Mouse (Mus musculus) testis, adult 2 months (tissue): ENCODE results near the gene Abca12. TPM values are rescaled to one million over a fixed set of nuclear protein-coding genes. Genes with fewer than 3 reads are reported as not detected.

Experiments
- H3K27ac ChIP-seq: fragments of 200-500 bp; 2 replicates; pipeline ENCODE4 v1.5.1; 2012; ENCODE audit warnings: low read depth, low read length; ENCODE audit not compliant: control insufficient read depth, insufficient read depth
- H3K27me3 ChIP-seq: fragments of 200-500 bp; 2 replicates; pipeline ENCODE4 v1.6.1; 2012; ENCODE audit warnings: mild to moderate bottlenecking, low read length, moderate library complexity; ENCODE audit not compliant: control insufficient read depth, insufficient read depth
- H3K36me3 ChIP-seq: fragments of 200-500 bp; 2 replicates; pipeline ENCODE4 v1.6.1; 2012; ENCODE audit warnings: mild to moderate bottlenecking, low read length; ENCODE audit not compliant: control insufficient read depth, insufficient read depth
- H3K4me1 ChIP-seq: fragments of 200-500 bp; 2 replicates; pipeline ENCODE4 v1.6.1; 2012; ENCODE audit warnings: low read length; ENCODE audit not compliant: control insufficient read depth, insufficient read depth
- H3K4me3 ChIP-seq: fragments of 200-500 bp; 2 replicates; pipeline ENCODE4 v1.5.1; 2012; ENCODE audit warnings: low read depth, mild to moderate bottlenecking, low read length, moderate library complexity, mixed read lengths; ENCODE audit not compliant: control insufficient read depth
- CTCF ChIP-seq: fragments of 200-500 bp; IDR thresholded peaks from 2 replicates; pipeline ENCODE4 v1.5.1; 2012; ENCODE audit warnings: low read depth, mild to moderate bottlenecking, inconsistent platforms, low read length, moderate library complexity; ENCODE audit not compliant: control insufficient read depth, insufficient read depth, insufficient replicate concordance
- POLR2A ChIP-seq: fragments of 200-500 bp; IDR thresholded peaks from 2 replicates; pipeline ENCODE4 v1.6.1; 2012; ENCODE audit warnings: low read depth, mild to moderate bottlenecking, inconsistent platforms, low read length, moderate library complexity; ENCODE audit not compliant: control insufficient read depth
- polyA plus RNA-seq: library from polyadenylated mRNA; depleted of rRNA; stranded (reverse); fragments of >200 nt; gene quantifications from 2 replicates; pipeline ENCODE4 v1.2.3, GENCODE M21; 2012; rRNA removed

The Abca12 gene
- polyA plus RNA-seq, 1 experiment: 0.22 TPM

DNA sequence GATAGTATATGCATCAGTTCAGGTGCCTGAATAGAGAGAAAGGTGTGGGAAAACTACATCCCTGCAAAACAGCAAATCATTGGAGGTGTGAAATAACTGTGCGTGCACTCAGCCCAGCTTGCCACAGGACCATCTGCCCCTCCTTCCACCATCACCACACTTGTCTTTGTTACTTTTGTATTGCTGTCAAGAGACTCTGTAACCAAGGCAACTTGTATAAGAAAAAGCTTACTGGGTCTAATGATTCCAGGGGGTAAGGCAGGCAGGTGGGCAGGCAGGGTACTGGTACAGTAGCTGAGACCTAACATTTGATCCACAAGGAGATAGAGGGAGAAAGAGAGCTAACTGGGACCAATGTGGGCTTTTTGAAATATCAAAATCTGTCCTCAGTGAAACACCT lies 220.8 kb downstream of the Abca12 start:
- Histone ChIP-seq H3K4me3 (no peak overlapping the region), H3K27ac (no peak overlapping the region), H3K36me3 (no peaks in the 10 kb centered on the region), H3K27me3 (no peaks in the 10 kb centered on the region), H3K4me1 (no peaks in the 10 kb centered on the region)
- TF ChIP-seq POLR2A (no peak), CTCF (no peak)

Other genes starting within 250 kb of the Abca12 start
- gene Atic, start 142.2 kb upstream of the Abca12 start, polyA plus RNA-seq: 6.6 and 7.8 TPM in 2 replicates
- 13.1 and 15.8 TPM in 2 replicates for gene Fn1, start 238.3 kb upstream of the Abca12 start, polyA plus RNA-seq